Mouse (Mus musculus): ENCODE measurements around the gene Rubcnl.

Gene Rubcnl

GRCm38 (mm10) chr14:75069356-75069979 lies 53.6 kb downstream of the Rubcnl start:
- DNase-seq (ENCODE audit: low spot score in 2 of 2), result no peak

- DNase-seq (ENCODE audit: low spot score in 2 of 2), result no peak
These were observed 55.3 kb downstream of the Rubcnl start for GRCm38 (mm10) chr14:75071091-75071490.

DNA sequence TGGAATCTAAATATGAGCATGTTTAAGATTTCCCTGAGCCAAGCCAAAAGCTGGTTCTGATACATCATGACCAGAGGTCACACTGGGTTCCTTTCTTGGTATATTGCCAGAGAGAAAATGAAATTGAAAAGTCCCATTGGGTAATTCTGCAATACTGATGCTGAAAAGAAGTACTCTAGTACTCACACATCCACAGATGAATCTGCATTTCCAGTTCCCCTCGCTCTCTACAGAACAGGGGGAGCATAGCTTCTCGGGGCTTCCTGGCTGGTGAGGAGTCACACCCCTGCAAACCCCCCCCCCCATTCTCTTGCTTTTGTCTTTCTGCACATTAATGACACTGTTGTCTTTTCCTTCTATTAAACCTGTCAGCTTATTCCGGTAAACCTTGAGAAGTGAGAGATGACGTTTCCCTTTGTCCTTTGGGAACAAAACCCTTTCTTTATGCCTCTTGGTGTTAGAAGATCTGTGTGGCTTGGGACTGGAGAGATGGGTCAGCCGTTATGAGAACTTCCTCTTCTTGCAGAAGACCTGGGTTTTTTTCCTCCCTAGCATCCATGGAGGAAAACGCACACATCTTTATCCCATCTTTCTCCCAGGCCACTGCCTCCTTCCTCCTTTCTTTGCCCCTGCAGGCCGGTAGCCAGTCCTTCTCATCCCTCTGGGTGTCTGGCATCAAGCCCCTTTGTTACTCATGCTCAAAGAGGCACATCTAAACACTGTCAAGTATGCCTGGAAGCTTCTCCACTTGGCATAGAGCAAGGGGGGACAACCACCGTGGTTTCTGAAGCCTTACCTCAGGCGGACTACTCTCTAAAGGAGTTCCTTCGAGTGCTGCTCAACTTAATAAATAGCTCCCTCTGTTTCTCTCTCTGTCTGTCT lies 59.7 kb downstream of the Rubcnl start:
- DNase-seq (ENCODE audit: low spot score in 2 of 2), result no peak

DNA sequence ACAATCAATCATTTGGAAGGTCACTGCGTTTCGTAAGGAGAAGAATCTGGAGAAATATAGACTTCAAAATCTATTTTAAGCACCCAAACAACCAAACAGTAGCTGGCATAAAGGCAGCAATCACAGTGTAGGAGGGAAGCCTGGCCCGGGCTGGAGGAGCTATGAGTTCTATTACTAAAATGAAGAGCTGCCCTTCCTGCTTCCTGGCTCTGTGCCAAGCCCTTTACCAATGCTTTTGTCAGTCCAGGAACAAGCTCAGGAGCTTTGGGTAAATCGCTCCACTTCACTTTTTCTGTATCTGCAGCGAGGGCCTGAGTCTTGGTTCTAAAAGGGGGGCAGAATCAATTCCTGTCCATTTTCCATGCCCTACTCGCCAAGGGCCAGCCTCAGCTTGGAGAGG lies 62.1 kb downstream of the Rubcnl start:
- DNase-seq (ENCODE audit: low spot score in 2 of 2), result no peak
